Mouse (Mus musculus): ENCODE results near the gene Pla2g16. TPM values are rescaled to one million over a fixed set of nuclear protein-coding genes. Genes with fewer than 3 reads are reported as not detected.

Pla2g16 gene
- polyA plus RNA-seq, 1 experiment from 2014 or later = 7.4 TPM

GRCm38 (mm10) chr19:7613151-7613550 lies 55.9 kb downstream of the Pla2g16 start:
- Histone ChIP-seq H3K27me3 (ENCODE audit: control insufficient read depth, insufficient read depth, low read length) (no peaks in the 10 kb centered on the region; the same call in 1 of the 2 replicates), H3K4me3 (ENCODE audit: low read length) (no peak overlapping the region), H3K4me2 (replicated peaks; ENCODE audit: low read depth, low read length) (no peak overlapping the region), H3K9ac (ENCODE audit: low read depth, low read length) (no peak overlapping the region), H3K36me3 (ENCODE audit: control insufficient read depth, insufficient read depth, low read length) (no peaks in the 10 kb centered on the region), H3K9me3 (ENCODE audit: control insufficient read depth, low read length) (no peaks in the 10 kb centered on the region), H3K4me1 (ENCODE audit: control insufficient read depth, insufficient read depth, low read length) (peaks cover 4% of the 10 kb centered on the region; the same call in 1 of the 2 replicates), H3K27ac (ENCODE audit: low read depth, low read length) (no peak overlapping the region)
- WGBS = 78% methylated on average over 7 of the region's 7 CpGs
- ATAC-seq (ENCODE audit: low FRiP score, low TSS enrichment) = no peak

DNA sequence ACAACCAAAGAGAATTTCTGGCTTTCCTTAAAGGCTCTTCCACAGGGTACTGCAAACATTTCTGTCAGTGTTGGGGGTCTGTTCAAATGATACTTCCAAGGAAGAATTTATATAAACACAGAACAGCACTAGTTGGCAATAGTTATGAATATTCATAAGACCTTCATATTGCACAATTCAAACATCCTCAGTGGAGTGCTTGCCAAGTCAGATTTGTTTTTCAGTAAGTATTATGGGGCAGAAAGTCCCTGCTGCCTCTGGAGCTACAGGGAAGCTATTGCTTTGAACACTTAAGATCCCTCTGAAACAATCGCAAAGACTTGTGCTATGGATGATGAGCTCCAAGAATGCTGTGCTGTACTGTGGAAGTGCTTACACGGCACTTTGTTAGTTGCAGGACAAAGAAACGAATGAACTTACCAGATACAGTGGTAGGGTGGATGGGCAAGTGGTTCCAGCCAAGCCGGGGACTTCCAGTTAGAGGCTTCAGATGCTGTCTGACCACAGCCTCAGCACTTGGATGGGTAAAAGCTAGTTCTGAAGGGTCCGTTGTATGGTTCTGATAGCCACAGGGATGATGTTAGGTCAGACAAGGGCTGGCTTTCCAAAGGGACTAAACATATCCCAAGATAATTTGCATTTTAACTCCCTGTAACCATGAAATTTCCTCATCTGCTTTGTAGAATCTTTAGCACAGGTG lies 59.1 kb downstream of the Pla2g16 start:
- no peaks in the 10 kb centered on the region for H3K36me3 ChIP-seq (ENCODE audit: control insufficient read depth, insufficient read depth, low read length)
- H3K4me2 ChIP-seq (replicated peaks; ENCODE audit: low read depth, low read length) = no peak overlapping the region
- WGBS = 76% methylated on average over 5 of the region's 5 CpGs
- H3K9ac ChIP-seq (ENCODE audit: low read depth, low read length) = no peak overlapping the region
- peaks cover 4% of the 10 kb centered on the region; the same call in 1 of the 2 replicates for H3K4me1 ChIP-seq (ENCODE audit: control insufficient read depth, insufficient read depth, low read length)
- H3K27me3 ChIP-seq (ENCODE audit: control insufficient read depth, insufficient read depth, low read length) = no peaks in the 10 kb centered on the region; the same call in 1 of the 2 replicates
- no peak for ATAC-seq (ENCODE audit: low FRiP score, low TSS enrichment)
- H3K4me3 ChIP-seq (ENCODE audit: low read length) = no peak overlapping the region
- no peaks in the 10 kb centered on the region for H3K9me3 ChIP-seq (ENCODE audit: control insufficient read depth, low read length)
- no peak overlapping the region for H3K27ac ChIP-seq (ENCODE audit: low read depth, low read length)

DNA sequence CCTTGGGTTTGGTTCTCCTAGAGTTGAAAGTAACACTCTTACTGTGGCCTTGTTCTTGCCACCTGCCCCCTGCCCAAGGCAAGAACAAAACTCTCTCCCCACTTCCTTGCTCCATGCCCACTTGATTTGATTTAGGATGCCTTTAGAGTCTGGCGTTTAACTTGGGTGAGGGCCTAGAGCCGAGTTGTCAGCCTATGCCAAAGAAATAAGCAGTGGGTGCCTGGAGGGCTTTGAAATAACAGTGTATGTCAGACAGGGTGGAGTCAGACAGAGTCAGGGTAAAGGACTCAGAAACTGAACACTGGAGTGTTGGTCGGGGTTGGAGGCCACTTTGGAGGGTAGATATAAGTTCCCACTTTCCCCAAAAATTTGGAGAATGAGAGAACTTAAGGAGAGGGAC lies 59.8 kb downstream of the Pla2g16 start:
- Histone ChIP-seq H3K36me3 (ENCODE audit: control insufficient read depth, insufficient read depth, low read length) (no peaks in the 10 kb centered on the region), H3K4me2 (replicated peaks; ENCODE audit: low read depth, low read length) (no peak overlapping the region), H3K9ac (ENCODE audit: low read depth, low read length) (no peak overlapping the region), H3K27ac (ENCODE audit: low read depth, low read length) (no peak overlapping the region), H3K4me3 (ENCODE audit: low read length) (no peak overlapping the region), H3K9me3 (ENCODE audit: control insufficient read depth, low read length) (no peaks in the 10 kb centered on the region), H3K27me3 (ENCODE audit: control insufficient read depth, insufficient read depth, low read length) (no peaks in the 10 kb centered on the region; the same call in 1 of the 2 replicates), H3K4me1 (ENCODE audit: control insufficient read depth, insufficient read depth, low read length) (peaks cover 1% of the 10 kb centered on the region; the same call in 1 of the 2 replicates)
- 47% methylated on average over 3 of the region's 3 CpGs for WGBS
- ATAC-seq (ENCODE audit: low FRiP score, low TSS enrichment) = no peak

DNA sequence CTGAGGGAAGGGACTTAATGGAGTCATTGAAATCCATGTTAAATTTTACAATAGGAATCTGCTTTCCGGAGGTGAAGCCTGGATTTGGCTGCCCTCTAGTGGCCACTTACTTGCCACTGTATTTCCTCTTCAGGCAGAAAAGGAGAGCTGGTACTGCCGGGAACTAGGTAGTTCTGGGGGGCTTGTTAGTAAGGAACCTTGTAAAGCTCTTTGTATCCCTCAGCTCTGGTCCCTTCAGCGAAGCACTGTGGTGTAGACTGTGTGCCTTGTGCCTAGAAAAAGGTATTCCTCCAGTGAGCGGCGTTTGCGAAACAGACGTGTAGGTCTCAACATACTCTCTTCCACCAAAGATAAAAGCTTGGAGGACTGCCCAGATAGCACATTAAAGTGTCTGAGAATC lies 60.4 kb downstream of the Pla2g16 start:
- H3K27ac ChIP-seq (ENCODE audit: low read depth, low read length) = no peak overlapping the region
- no peak overlapping the region for H3K4me3 ChIP-seq (ENCODE audit: low read length)
- H3K27me3 ChIP-seq (ENCODE audit: control insufficient read depth, insufficient read depth, low read length) = no peaks in the 10 kb centered on the region; the same call in 1 of the 2 replicates
- WGBS = 42% methylated on average over 7 of the region's 7 CpGs
- no peak overlapping the region for H3K9ac ChIP-seq (ENCODE audit: low read depth, low read length)
- H3K4me2 ChIP-seq (replicated peaks; ENCODE audit: low read depth, low read length) = no peak overlapping the region
- H3K9me3 ChIP-seq (ENCODE audit: control insufficient read depth, low read length) = no peaks in the 10 kb centered on the region
- ATAC-seq (ENCODE audit: low FRiP score, low TSS enrichment) = peak; percentile 28; the same call in 1 of the 2 replicates
- H3K36me3 ChIP-seq (ENCODE audit: control insufficient read depth, insufficient read depth, low read length) = no peaks in the 10 kb centered on the region
- H3K4me1 ChIP-seq (ENCODE audit: control insufficient read depth, insufficient read depth, low read length) = no peaks in the 10 kb centered on the region

DNA sequence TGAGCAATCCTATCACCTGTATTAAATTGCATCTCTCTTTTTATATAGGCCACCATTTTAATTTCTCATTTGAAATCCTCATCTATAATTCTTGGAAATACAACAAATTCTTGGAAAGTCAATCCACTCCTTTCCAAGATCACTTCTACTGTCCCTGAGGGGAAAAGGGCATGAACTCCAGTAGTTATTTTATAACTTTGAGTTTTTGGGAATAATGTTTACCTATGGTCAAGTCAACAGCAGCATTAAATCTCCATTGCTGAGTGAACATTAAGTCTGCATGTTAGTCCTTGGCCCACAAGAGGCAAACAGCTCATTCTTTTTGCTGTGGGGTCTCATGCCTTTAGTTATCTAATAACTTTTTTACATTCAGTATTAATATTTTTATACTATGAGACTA lies 75.8 kb downstream of the Pla2g16 start:
- H3K4me3 ChIP-seq (ENCODE audit: low read length) = no peak overlapping the region
- no peak overlapping the region for H3K9ac ChIP-seq (ENCODE audit: low read depth, low read length)
- no peaks in the 10 kb centered on the region for H3K27me3 ChIP-seq (ENCODE audit: control insufficient read depth, insufficient read depth, low read length)
- H3K4me1 ChIP-seq (ENCODE audit: control insufficient read depth, insufficient read depth, low read length) = no peaks in the 10 kb centered on the region
- H3K4me2 ChIP-seq (replicated peaks; ENCODE audit: low read depth, low read length) = no peak overlapping the region
- H3K27ac ChIP-seq (ENCODE audit: low read depth, low read length) = no peak overlapping the region
- H3K36me3 ChIP-seq (ENCODE audit: control insufficient read depth, insufficient read depth, low read length) = no peaks in the 10 kb centered on the region
- H3K9me3 ChIP-seq (ENCODE audit: control insufficient read depth, low read length) = no peaks in the 10 kb centered on the region
- ATAC-seq (ENCODE audit: low FRiP score, low TSS enrichment) = no peak

DNA sequence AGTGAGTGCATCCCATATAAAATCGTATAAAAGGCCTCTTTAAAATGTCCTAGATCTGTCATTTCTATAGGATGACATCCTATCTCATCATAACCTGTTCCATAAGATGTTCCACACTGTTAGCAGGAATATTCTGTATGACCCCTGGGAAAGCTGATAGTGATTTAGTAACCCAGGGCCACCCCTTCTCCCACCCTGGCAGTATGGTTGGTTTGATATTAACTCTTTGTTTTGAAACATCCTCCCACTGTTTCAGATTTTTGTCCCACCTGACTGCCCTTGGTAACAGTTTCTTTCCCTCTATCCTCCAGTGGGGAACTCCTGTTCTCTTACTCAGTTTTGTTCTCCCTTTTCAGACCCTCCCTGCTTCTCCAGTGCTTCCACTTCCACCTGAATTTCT lies 76.5 kb downstream of the Pla2g16 start:
- H3K4me2 ChIP-seq (replicated peaks; ENCODE audit: low read depth, low read length) = no peak overlapping the region
- H3K4me1 ChIP-seq (ENCODE audit: control insufficient read depth, insufficient read depth, low read length) = no peaks in the 10 kb centered on the region
- no peak for ATAC-seq (ENCODE audit: low FRiP score, low TSS enrichment)
- H3K36me3 ChIP-seq (ENCODE audit: control insufficient read depth, insufficient read depth, low read length) = no peaks in the 10 kb centered on the region
- no peaks in the 10 kb centered on the region for H3K9me3 ChIP-seq (ENCODE audit: control insufficient read depth, low read length)
- H3K27me3 ChIP-seq (ENCODE audit: control insufficient read depth, insufficient read depth, low read length) = no peaks in the 10 kb centered on the region
- no peak overlapping the region for H3K4me3 ChIP-seq (ENCODE audit: low read length)
- no peak overlapping the region for H3K27ac ChIP-seq (ENCODE audit: low read depth, low read length)
- 66% methylated on average over 1 of the region's 1 CpGs for whole genome bisulfite sequencing
- H3K9ac ChIP-seq (ENCODE audit: low read depth, low read length) = no peak overlapping the region

Other genes starting within 250 kb of the Pla2g16 start
- gene Mark2, start 215.6 kb upstream of the Pla2g16 start, polyA plus RNA-seq (2014; fragmentation: Nextera tagmentation; extraction: Ambion mirVana) = 51.9 and 54.9 TPM in 2 replicates
- gene Spindoc, start 174.5 kb upstream of the Pla2g16 start, polyA plus RNA-seq (2014; fragmentation: Nextera tagmentation; extraction: Ambion mirVana) = 24.5 and 35.8 TPM in 2 replicates
- gene 2700081O15Rik, start 139.8 kb upstream of the Pla2g16 start, polyA plus RNA-seq (2014; fragmentation: Nextera tagmentation; extraction: Ambion mirVana) = 9.8 and 10.4 TPM in 2 replicates
- 127 and 131 TPM in 2 replicates for gene Rtn3, start 74.2 kb upstream of the Pla2g16 start, polyA plus RNA-seq (2014; fragmentation: Nextera tagmentation; extraction: Ambion mirVana)
- gene Atl3, start 63.4 kb upstream of the Pla2g16 start, polyA plus RNA-seq (2014; fragmentation: Nextera tagmentation; extraction: Ambion mirVana) = 12.5 and 17.7 TPM in 2 replicates
- gene Lgals12, start 49.7 kb downstream of the Pla2g16 start, polyA plus RNA-seq (2014; fragmentation: Nextera tagmentation; extraction: Ambion mirVana) = 0.70 and 1.2 TPM in 2 replicates
- not detected in 2 replicates for gene Hrasls5, start 55.1 kb downstream of the Pla2g16 start, polyA plus RNA-seq (2014; fragmentation: Nextera tagmentation; extraction: Ambion mirVana)
- 0.29 and 0.92 TPM in 2 replicates for gene Slc22a19, start 153.9 kb downstream of the Pla2g16 start, polyA plus RNA-seq (2014; fragmentation: Nextera tagmentation; extraction: Ambion mirVana)
- not detected in 2 replicates for gene Slc22a26, start 245.2 kb downstream of the Pla2g16 start, polyA plus RNA-seq (2014; fragmentation: Nextera tagmentation; extraction: Ambion mirVana)